Mouse (Mus musculus) neural tube, embryonic 14.5 days (tissue): ENCODE measurements around the gene Dnmt3c. TPM values are rescaled to one million over a fixed set of nuclear protein-coding genes. Genes with fewer than 3 reads are reported as not detected.

Experiments used
- ATAC-seq: fragments of 200-750 bp; cut with Nextera tagmentation; 2 replicates; pipeline ENCODE4 v1.8.0; 2017; ENCODE audit warnings: low read depth, mild to moderate bottlenecking, moderate TSS enrichment, moderate library complexity
- H3K27ac ChIP-seq: fragments of 300-500 bp; sonication (generic); 2 replicates; pipeline ENCODE4 v1.5.1; 2014; ENCODE audit warnings: low read depth, mild to moderate bottlenecking, control low read depth, low read length, moderate library complexity, mixed read lengths
- H3K27me3 ChIP-seq: fragments of 300-500 bp; sonication (generic); 2 replicates; pipeline ENCODE4 v1.6.1; 2014; ENCODE audit warnings: low read length; ENCODE audit not compliant: control insufficient read depth, insufficient read depth
- H3K36me3 ChIP-seq: fragments of 300-500 bp; sonication (generic); 2 replicates; pipeline ENCODE4 v1.6.1; 2014; ENCODE audit warnings: low read length, mixed read lengths; ENCODE audit not compliant: control insufficient read depth, insufficient read depth
- H3K4me1 ChIP-seq: fragments of 300-500 bp; sonication (generic); 2 replicates; pipeline ENCODE4 v1.6.1; 2014; ENCODE audit warnings: low read length; ENCODE audit not compliant: control insufficient read depth, insufficient read depth
- H3K4me2 ChIP-seq: fragments of 300-500 bp; sonication (generic); 2 replicates; pipeline ENCODE4 v1.6.1; 2014; ENCODE audit warnings: mild to moderate bottlenecking, low read depth, low read length, control low read depth
- H3K4me3 ChIP-seq: fragments of 300-500 bp; sonication (generic); 2 replicates; pipeline ENCODE4 v1.5.1; 2014; ENCODE audit warnings: low read depth, low read length, control low read depth, mixed read lengths
- H3K9ac ChIP-seq: fragments of 300-500 bp; sonication (generic); replicated peaks from 2 replicates; pipeline ENCODE4 v1.6.1; 2014; ENCODE audit warnings: low read depth, mild to moderate bottlenecking, control low read depth, low read length, mixed read lengths
- H3K9me3 ChIP-seq: fragments of 300-500 bp; sonication (generic); 2 replicates; pipeline ENCODE4 v1.6.1; 2016; ENCODE audit warnings: low read length; ENCODE audit not compliant: control insufficient read depth
- WGBS: fragments of 180-500 bp; shearing (Covaris S2); extraction: QIAGEN DNeasy Blood & Tissue Kit; methylation state at CpG from one replicate; pipeline ENCODE4 v1.1.7; 2014; 5-methylcytosine and 5-hydroxymethylcytosine counted together
- polyA plus RNA-seq: library from polyadenylated mRNA; unstranded; fragments of >200 nt; fragmentation: Nextera tagmentation; extraction: Ambion mirVana; gene quantifications from 2 replicates; pipeline ENCODE4 v1.2.1, GENCODE M21; 2014

The Dnmt3c gene
- polyA plus RNA-seq, 1 experiment from 2014 or later = not detected

- Histone ChIP-seq H3K4me2 (no peak overlapping the region), H3K27me3 (no peaks in the 10 kb centered on the region), H3K36me3 (0 out of 2 replicates have a peak, but pooled peaks cover 11% of the 10 kb centered on the region), H3K27ac (no peak overlapping the region), H3K4me3 (no peak overlapping the region), H3K4me1 (peaks cover 6% of the 10 kb centered on the region; the same call in 1 of the 2 replicates), H3K9ac (no peak overlapping the region), H3K9me3 (no peaks in the 10 kb centered on the region)
- ATAC-seq = no peak
- WGBS = 92% methylated on average over 4 of the region's 4 CpGs
Observed at GRCm38 (mm10) chr2:153775472-153775871, 79.0 kb downstream of the Dnmt3c start.

GRCm38 (mm10) chr2:153778638-153779362 lies 82.3 kb downstream of the Dnmt3c start:
- peak overlapping the region; percentile 19; the same call in 1 of the 2 replicates for H3K4me3 ChIP-seq
- ATAC-seq = peak; percentile 63
- no peaks in the 10 kb centered on the region for H3K27me3 ChIP-seq
- H3K4me2 ChIP-seq = peak overlapping the region; percentile 39
- WGBS = 15% methylated on average over 24 of the region's 24 CpGs
- H3K9ac ChIP-seq = 0 out of 2 replicates have a peak overlapping the region, but pooled peaks have one; percentile 1
- no peaks in the 10 kb centered on the region for H3K36me3 ChIP-seq
- no peak overlapping the region for H3K27ac ChIP-seq
- no peaks in the 10 kb centered on the region for H3K9me3 ChIP-seq
- peaks cover 6% of the 10 kb centered on the region; the same call in 1 of the 2 replicates for H3K4me1 ChIP-seq

Other genes starting within 250 kb of the Dnmt3c start
- not detected in 2 replicates for gene 4930404H24Rik, start 203.9 kb upstream of the Dnmt3c start, polyA plus RNA-seq
- 44.4 and 47.9 TPM in 2 replicates for gene Nol4l, start 166.7 kb upstream of the Dnmt3c start, polyA plus RNA-seq
- 77.1 and 77.3 TPM in 2 replicates for gene Commd7, start 63.9 kb upstream of the Dnmt3c start, polyA plus RNA-seq
- gene Dnmt3b, start 47.2 kb upstream of the Dnmt3c start, polyA plus RNA-seq = 2.9 and 3.6 TPM in 2 replicates
- 337 and 393 TPM in 2 replicates for gene Mapre1, start 44.6 kb downstream of the Dnmt3c start, polyA plus RNA-seq
- not detected in 2 replicates for gene Efcab8, start 83.3 kb downstream of the Dnmt3c start, polyA plus RNA-seq
- gene Sun5, start 174.4 kb downstream of the Dnmt3c start, polyA plus RNA-seq = not detected in 2 replicates
- not detected in 2 replicates for gene Bpifb2, start 178.4 kb downstream of the Dnmt3c start, polyA plus RNA-seq
- not detected in 2 replicates for gene Bpifb6, start 203.7 kb downstream of the Dnmt3c start, polyA plus RNA-seq
- gene Bpifb3, start 221.6 kb downstream of the Dnmt3c start, polyA plus RNA-seq = not detected in 2 replicates
- not detected in 2 replicates for gene Bpifb4, start 241.6 kb downstream of the Dnmt3c start, polyA plus RNA-seq